ENCODE assay signal across 18 mouse cellular contexts in genomic region chrX:134111767-134112166, GRCm38 (mm10).
"Had no signal": no experiment of that assay in that cellular context is flagged by ENCODE, and none has a peak within 500 bp of the region (broad histone marks: within the 10 kb centered on the region; RNA-seq: fewer than 3 reads in every experiment).

No protein-coding gene starts in this region.

- H3K27ac ChIP-seq: kidney, embryonic 15.5 days; limb, embryonic 12.5 days; liver, embryonic 13.5 days; midbrain, embryonic 10.5 days; neural tube, embryonic 13.5 days; stomach, postnatal 0 days had no signal

- DNase-seq: kidney, adult 18-20 months; kidney, postnatal 25 days; layer of hippocampus, adult 9-11 months; layer of hippocampus, postnatal 36 days; liver; liver, embryonic 13.5 days; liver, postnatal 0 days; midbrain, embryonic 14.5 days; retina, postnatal 1 day; right cerebral cortex, postnatal 14 days; thymus, adult 18-20 months; thymus, postnatal 14 days had no signal

- H3K27me3 ChIP-seq: liver, embryonic 13.5 days had no signal

- H3K4me3 ChIP-seq: kidney, embryonic 15.5 days; limb, embryonic 12.5 days; liver, embryonic 13.5 days; midbrain, embryonic 10.5 days; myocyte; neural tube, embryonic 13.5 days had no signal

- H3K9me3 ChIP-seq: kidney, embryonic 15.5 days; limb, embryonic 12.5 days; liver, embryonic 13.5 days; midbrain, embryonic 10.5 days; neural tube, embryonic 13.5 days had no signal

- ATAC-seq: liver, postnatal 0 days had no signal

- H3K4me1 ChIP-seq: kidney, embryonic 15.5 days; limb, embryonic 12.5 days; liver, embryonic 13.5 days; midbrain, embryonic 10.5 days; neural tube, embryonic 13.5 days had no signal

- H3K9ac ChIP-seq: kidney, embryonic 15.5 days; limb, embryonic 12.5 days; liver, embryonic 13.5 days; liver, postnatal 0 days; neural tube, embryonic 13.5 days had no signal

- H3K36me3 ChIP-seq: kidney, embryonic 15.5 days; limb, embryonic 12.5 days; liver, embryonic 13.5 days; midbrain, embryonic 10.5 days; neural tube, embryonic 13.5 days had no signal

- H3K4me2 ChIP-seq: kidney, embryonic 15.5 days; limb, embryonic 12.5 days; liver, embryonic 13.5 days; neural tube, embryonic 13.5 days had no signal
